Mouse (Mus musculus) adrenal gland, postnatal 10 days (tissue): ENCODE results near the gene Erbb2. TPM values are rescaled to one million over a fixed set of nuclear protein-coding genes. Genes with fewer than 3 reads are reported as not detected.
"Not testable (repeated sequence)": the region's sequence is repeated elsewhere in the genome, so short reads cannot be mapped to it uniquely, and the experiment has no call there.

ENCODE experiments used
- DNase-seq: peaks from one replicate; pipeline ENCODE4 v3.0.0; 2021; ENCODE audit warnings: mixed read lengths
- long read RNA-seq, 2 experiments: library from polyadenylated mRNA; stranded (forward); transcript quantifications; one replicate each; pipeline ENCODE4 v2.0.0; 2021
- total RNA-seq, 2 experiments: library from RNA; stranded (reverse); gene quantifications; 2 replicates each; pipeline ENCODE4 v1.2.3; 2021

The Erbb2 gene
- 1 to 10 TPM; 6.0 to 7.6 TPM for total RNA-seq
- long read RNA-seq, experiment 1, full-length matches to known transcripts: 1 of 6 reads
- long read RNA-seq, experiment 1, partial matches to known transcripts: 5 of 6 reads
- long read RNA-seq, experiment 1, other reads (novel, unspliced or antisense): 0 of 6 reads
- long read RNA-seq, experiment 2, full-length matches to known transcripts: 4 of 7 reads
- long read RNA-seq, experiment 2, partial matches to known transcripts: 2 of 7 reads
- long read RNA-seq, experiment 2, other reads (novel, unspliced or antisense): 1 of 7 reads

- DNase-seq: peak; percentile 78
Measured at GRCm38 (mm10) chr11:98412273-98412796, at the start of gene Erbb2. Gene Erbb2 (plus strand): TSS chr11:98412470.

- no peak for DNase-seq
Measured at GRCm38 (mm10) chr11:98363817-98364216, 48.5 kb upstream of the Erbb2 start.

DNA sequence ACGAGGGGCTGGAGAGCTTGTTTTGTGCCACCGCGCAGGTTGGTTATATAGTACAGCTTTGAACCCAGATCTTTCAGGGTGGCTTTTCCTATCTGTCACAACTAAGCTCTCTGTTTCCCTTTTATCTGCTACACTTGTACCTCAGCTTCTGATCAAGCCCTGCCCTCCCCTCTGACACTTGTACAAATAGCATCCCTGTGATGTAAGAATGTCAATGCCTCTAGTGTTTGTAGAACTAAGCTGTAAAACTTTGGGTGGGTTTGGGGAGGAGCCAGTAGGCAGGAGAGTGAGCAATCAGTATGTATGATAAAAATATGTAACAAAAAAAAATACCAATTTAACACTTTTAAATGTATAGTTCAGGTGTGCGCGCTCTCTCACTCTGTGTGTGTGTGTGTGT lies 47.9 kb upstream of the Erbb2 start:
- no peak for DNase-seq

DNA sequence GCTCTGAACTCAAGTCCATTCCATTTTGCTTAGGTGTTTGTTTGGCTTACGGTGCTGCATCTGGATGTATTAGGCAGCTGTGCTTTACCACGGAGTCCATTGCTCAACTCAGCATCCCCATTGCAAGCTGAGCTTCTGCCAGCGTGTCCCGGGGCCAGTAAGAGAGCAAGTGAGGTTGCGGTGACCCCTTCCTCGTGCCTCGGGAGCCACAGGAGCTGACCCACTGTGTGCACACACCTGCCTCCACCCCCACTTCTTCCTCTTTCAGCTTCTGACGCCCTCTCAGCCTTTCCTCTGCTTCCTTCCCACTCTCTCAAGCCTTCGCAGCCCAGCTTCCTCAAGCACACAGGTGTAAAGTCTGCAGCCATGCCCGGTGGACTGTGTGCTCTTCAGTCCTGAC lies 46.0 kb upstream of the Erbb2 start:
- no peak for DNase-seq

DNA sequence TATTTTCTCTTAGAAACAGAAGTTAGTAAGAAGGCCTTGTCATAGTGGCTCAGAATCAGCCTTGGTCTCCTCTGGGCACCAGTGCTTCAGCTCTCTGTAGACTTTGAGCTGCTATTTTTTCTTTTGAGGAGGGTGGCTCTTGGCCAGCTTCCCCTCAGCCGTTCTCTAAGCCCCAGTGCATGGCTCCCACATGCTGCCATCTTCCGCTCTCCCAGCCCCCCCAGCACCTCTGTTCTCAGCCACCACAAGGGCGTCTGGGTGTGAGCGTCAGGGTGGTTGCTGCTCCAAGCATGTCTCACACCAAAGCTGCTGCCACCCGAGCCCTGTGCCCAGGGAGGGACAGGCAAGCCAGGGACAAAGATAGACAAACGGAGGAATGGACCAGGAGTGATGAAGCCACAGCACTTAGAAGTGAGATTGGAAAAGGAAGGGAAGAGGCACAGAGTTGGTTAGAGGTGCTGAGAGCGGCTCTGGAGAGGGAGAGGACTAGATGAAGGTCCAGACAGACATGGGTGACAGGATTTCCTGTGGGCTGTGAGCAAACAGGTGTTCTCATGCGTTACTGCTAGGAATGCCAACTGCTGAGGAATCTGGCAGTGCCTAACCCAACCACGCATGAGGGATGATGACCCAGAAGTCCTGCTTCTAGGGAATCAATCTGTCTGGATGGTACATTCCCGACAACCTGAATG lies 45.0 kb upstream of the Erbb2 start:
- no peak for DNase-seq

GRCm38 (mm10) chr11:98367863-98368186 lies 44.4 kb upstream of the Erbb2 start:
- no peak for DNase-seq

DNA sequence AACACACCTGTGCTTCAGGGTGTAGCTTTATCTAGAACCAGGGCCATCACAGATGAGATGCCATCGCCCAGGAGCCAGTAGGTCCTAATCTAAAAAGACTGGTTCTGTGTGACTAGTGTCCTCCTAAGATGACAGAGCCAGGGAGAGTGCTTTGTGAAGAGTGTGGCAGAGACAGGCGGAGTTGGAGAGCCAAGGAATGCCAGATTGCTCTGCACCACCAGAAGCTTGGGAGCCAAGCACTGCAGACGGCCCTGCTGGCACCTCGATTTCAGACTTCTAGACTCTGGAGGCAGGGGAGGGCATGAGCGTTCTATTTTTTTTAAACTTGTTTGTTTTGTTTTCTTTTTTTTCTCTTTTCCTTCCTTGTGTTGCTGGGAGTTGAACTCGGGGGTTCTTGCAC lies 42.9 kb upstream of the Erbb2 start:
- no peak for DNase-seq

GRCm38 (mm10) chr11:98370588-98370987 lies 41.7 kb upstream of the Erbb2 start:
- no peak for DNase-seq

- DNase-seq: no peak
Measured at GRCm38 (mm10) chr11:98371556-98372240, 40.6 kb upstream of the Erbb2 start.

DNA sequence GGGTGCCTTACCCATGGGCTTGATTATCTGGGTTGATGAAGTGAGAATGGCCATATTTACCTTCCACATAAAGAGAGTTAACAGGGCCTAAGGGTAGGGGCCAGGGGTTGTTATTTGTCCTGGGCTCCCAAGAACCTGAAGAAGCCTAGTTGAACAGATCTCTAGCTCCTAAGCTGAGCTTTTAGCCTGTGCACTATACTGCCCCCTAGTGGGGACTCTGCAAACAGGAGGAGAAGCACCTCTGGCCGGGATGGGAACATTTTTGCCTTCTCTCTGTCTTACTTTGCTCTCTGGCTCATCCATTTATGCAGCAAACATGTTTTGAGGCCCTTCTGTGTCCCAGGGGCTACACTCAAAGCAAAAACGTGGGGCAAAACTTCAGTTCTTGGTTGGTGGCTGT lies 39.9 kb upstream of the Erbb2 start:
- DNase-seq: peak; percentile 79

DNA sequence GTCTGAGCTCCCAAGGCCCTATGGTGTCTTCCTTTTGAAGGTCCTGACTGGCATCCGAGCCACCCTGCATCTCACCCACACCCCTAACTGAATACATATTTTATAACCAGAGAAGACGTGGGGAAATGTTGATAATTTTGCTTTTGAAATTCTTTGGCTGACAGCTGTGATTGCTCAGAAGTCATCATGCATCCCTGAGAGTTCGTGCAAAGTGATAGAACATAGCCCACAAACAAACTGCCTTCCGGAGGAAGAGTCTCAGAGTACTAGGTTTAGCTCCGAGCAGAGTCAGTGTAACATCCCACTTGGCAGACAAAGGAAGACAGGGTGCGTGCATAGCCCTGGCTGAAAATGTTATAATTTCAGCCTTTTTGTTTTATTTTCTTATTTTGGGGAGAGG lies 39.0 kb upstream of the Erbb2 start:
- DNase-seq: no peak

DNA sequence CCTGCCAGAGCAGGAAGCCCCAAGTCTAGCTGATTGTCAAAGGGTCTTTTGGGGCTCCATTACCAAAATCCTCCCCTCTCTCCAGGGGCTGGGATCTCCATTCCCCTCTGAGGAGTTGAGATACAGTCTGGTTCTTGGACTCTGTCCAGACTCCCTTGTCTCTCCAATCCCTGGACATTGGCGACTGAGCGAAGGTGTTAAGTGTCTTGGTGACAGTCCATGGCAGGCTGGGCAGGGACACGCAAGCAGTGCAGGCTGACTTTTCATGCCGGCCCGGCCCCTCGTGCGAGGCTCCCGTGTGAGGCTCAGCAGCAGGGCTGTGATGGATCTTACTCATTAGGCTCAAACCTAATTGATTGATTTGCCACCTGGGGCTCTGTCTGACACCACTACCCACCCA lies 38.0 kb upstream of the Erbb2 start:
- DNase-seq: no peak

DNA sequence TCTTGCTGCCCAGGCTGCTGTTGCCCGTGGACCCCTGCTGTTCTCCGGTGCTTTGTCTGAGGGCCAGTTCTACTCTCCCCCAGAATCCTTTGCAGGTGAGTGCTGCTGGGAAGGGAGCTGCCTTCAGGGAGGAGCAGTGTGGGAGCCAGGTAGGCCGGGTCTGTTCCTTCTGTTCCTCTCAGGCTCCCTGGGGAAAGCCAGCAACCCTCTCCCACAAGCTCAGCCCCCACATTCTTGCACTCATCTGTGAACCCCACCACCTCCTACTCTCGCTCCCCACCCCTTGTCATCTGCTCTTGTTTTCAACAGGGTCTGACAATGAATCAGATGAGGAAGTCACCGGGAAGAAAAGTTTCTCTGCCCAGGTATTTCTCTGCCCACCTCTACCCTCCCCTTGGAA lies 35.5 kb upstream of the Erbb2 start:
- DNase-seq: no peak

- no peak for DNase-seq
Measured at GRCm38 (mm10) chr11:98377787-98378186, 34.5 kb upstream of the Erbb2 start.

- no peak for DNase-seq
Measured at GRCm38 (mm10) chr11:98379379-98379778, 32.9 kb upstream of the Erbb2 start.

GRCm38 (mm10) chr11:98380106-98380505 lies 32.2 kb upstream of the Erbb2 start:
- no peak for DNase-seq

GRCm38 (mm10) chr11:98381651-98382050 lies 30.6 kb upstream of the Erbb2 start:
- DNase-seq: no peak

GRCm38 (mm10) chr11:98382405-98382804 lies 29.9 kb upstream of the Erbb2 start:
- DNase-seq: not testable (repeated sequence)

DNA sequence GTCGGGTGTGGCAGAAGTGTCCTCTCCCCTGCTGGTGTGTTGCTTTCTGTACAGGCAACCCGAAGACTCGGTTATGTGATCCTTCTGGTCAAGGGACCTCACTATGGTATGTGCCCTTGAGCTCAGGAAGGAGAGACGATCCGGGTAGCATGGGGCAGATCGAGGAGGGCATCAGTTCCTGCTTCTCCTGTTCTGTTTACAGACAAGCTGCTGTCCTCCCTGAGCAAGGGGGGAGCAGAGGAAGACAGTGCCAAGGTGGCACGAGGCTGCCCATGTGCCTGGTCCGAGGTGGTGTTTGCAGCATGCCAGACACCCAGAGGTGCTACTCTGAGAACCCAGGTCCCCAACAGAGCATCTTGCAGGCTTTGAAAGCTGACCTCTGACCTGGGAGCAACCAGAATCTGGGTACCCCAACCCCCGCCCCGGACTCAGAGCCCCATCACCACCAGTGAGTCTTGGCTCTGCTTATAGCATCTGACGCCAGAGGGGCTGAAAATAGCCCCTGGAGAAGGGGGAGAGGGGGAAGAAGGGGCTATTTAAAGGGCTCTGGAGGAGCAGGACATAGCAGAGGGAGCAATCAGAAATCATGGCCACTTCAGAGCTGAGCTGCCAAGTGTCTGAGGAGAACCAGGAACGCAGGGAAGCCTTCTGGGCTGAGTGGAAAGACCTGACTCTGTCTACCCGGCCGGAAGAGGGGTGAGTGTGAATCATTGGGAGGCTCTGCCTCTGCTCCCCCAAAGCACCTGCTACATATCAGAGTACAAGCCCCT lies 28.8 kb upstream of the Erbb2 start, which contains the start of gene Tcap:
TSS of gene Tcap (plus strand) at position 551 of the 770 bp plus-strand sequence.
- DNase-seq: no peak

DNA sequence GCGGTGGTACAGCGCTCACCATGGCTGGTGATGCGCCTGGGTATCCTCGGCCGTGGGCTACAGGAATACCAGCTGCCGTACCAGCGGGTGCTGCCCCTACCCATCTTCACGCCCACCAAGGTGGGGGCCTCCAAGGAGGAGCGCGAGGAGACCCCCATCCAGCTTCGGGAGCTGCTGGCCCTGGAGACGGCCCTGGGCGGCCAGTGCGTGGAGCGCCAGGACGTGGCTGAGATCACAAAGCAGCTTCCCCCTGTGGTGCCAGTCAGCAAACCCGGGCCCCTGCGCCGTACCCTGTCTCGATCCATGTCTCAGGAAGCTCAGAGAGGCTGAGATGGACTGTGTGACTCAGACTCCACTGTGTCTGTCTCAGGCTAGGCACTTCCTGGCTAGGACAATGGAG lies 28.1 kb upstream of the Erbb2 start:
- DNase-seq: no peak

GRCm38 (mm10) chr11:98384721-98385637 lies 27.3 kb upstream of the Erbb2 start:
- DNase-seq: no peak
